Mouse (Mus musculus): ENCODE data around the gene Mtor.

- no peak for TF ChIP-seq CTCF (IDR thresholded peaks at IDR 0.05; ENCODE audit: control insufficient read depth, insufficient read depth, insufficient replicate concordance, low read depth, low read length)
- no peak for TF ChIP-seq POLR2A (IDR thresholded peaks at IDR 0.05; ENCODE audit: control insufficient read depth, low read depth, low read length)
These were observed 69.9 kb downstream of the Mtor start for GRCm38 (mm10) chr4:148518235-148518795.
